Mouse (Mus musculus) heart, embryonic 15.5 days (tissue): Measurements from ENCODE around the gene Man2a2. TPM values are rescaled to one million over a fixed set of nuclear protein-coding genes. Genes with fewer than 3 reads are reported as not detected.

ENCODE experiments used
- ATAC-seq: fragments of 200-750 bp; cut with Nextera tagmentation; replicated peaks from 2 replicates; pipeline ENCODE4 v1.8.0; 2017; ENCODE audit warnings: low read depth, moderate TSS enrichment; ENCODE audit not compliant: insufficient number of reproducible peaks, insufficient read depth, low FRiP score
- H3K27ac ChIP-seq: fragments of 300-500 bp; sonication (generic); 2 replicates; pipeline ENCODE4 v1.5.1; 2015; ENCODE audit warnings: mild to moderate bottlenecking, inconsistent platforms
- H3K27me3 ChIP-seq: fragments of 300-500 bp; sonication (generic); 2 replicates; pipeline ENCODE4 v1.6.1; 2015; ENCODE audit warnings: inconsistent platforms
- H3K36me3 ChIP-seq: fragments of 300-500 bp; sonication (generic); 2 replicates; pipeline ENCODE4 v1.6.1; 2015; ENCODE audit warnings: mild to moderate bottlenecking, inconsistent platforms
- H3K4me1 ChIP-seq: fragments of 300-500 bp; sonication (generic); replicated peaks from 2 replicates; pipeline ENCODE4 v1.6.1; 2015; ENCODE audit warnings: inconsistent platforms
- H3K4me2 ChIP-seq: fragments of 300-500 bp; sonication (generic); 2 replicates; pipeline ENCODE4 v1.6.1; 2015; ENCODE audit warnings: inconsistent platforms, mild to moderate bottlenecking, moderate library complexity
- H3K4me3 ChIP-seq: fragments of 300-500 bp; sonication (generic); 2 replicates; pipeline ENCODE4 v1.5.1; 2015; ENCODE audit warnings: mild to moderate bottlenecking, inconsistent platforms
- H3K9ac ChIP-seq: fragments of 300-500 bp; sonication (generic); 2 replicates; pipeline ENCODE4 v1.6.1; 2015; ENCODE audit warnings: mild to moderate bottlenecking, inconsistent platforms
- H3K9me3 ChIP-seq: fragments of 300-500 bp; sonication (generic); replicated peaks from 2 replicates; pipeline ENCODE4 v1.6.1; 2016; ENCODE audit warnings: inconsistent platforms
- WGBS: fragments of 180-500 bp; shearing (Covaris S2); methylation state at CpG from one replicate; pipeline ENCODE4 v1.1.7; 2015; ENCODE audit warnings: mixed read lengths; 5-methylcytosine and 5-hydroxymethylcytosine counted together
- polyA plus RNA-seq: library from polyadenylated mRNA; unstranded; fragments of >200 nt; fragmentation: Nextera tagmentation; extraction: Ambion mirVana; gene quantifications from 2 replicates; pipeline ENCODE4 v1.2.1, GENCODE M21; 2015

Man2a2 gene
- polyA plus RNA-seq, 1 experiment from 2014 or later: 15.1 TPM

- Histone ChIP-seq H3K4me3 (no peak overlapping the region), H3K9me3 (no peaks in the 10 kb centered on the region), H3K27me3 (no peaks in the 10 kb centered on the region), H3K9ac (no peak overlapping the region), H3K27ac (no peak overlapping the region), H3K36me3 (peaks cover 94% of the 10 kb centered on the region), H3K4me2 (no peak overlapping the region), H3K4me1 (no peaks in the 10 kb centered on the region)
- no peak for ATAC-seq
- WGBS: 86% methylated on average over 3 of the region's 3 CpGs
Observed at GRCm38 (mm10) chr7:80307766-80308165, 63.4 kb downstream of the Man2a2 start.

- Histone ChIP-seq H3K36me3 (peaks cover 64% of the 10 kb centered on the region), H3K27ac (no peak overlapping the region), H3K27me3 (no peaks in the 10 kb centered on the region), H3K4me3 (no peak overlapping the region), H3K9me3 (no peaks in the 10 kb centered on the region), H3K4me1 (peaks cover 15% of the 10 kb centered on the region), H3K9ac (no peak overlapping the region), H3K4me2 (no peak overlapping the region)
- 93% methylated on average over 2 of the region's 2 CpGs for WGBS
- ATAC-seq: no peak
Observed at GRCm38 (mm10) chr7:80301522-80301921, 69.7 kb downstream of the Man2a2 start.

GRCm38 (mm10) chr7:80299568-80299967 lies 71.6 kb downstream of the Man2a2 start:
- no peak overlapping the region for H3K9ac ChIP-seq
- H3K4me3 ChIP-seq: no peak overlapping the region
- H3K9me3 ChIP-seq: no peaks in the 10 kb centered on the region
- peaks cover 46% of the 10 kb centered on the region for H3K36me3 ChIP-seq
- H3K27me3 ChIP-seq: no peaks in the 10 kb centered on the region
- WGBS: 85% methylated on average over 3 of the region's 3 CpGs
- H3K27ac ChIP-seq: no peak overlapping the region
- H3K4me1 ChIP-seq: peaks cover 22% of the 10 kb centered on the region
- no peak for ATAC-seq
- H3K4me2 ChIP-seq: no peak overlapping the region

Other genes with a start within 250 kb of the Man2a2 start
- 12.4 and 14.0 TPM in 2 replicates for gene Sema4b, start 184.5 kb downstream of the Man2a2 start, polyA plus RNA-seq
- 48.7 and 65.4 TPM in 2 replicates for gene Cib1, start 138.6 kb downstream of the Man2a2 start, polyA plus RNA-seq
- gene Gdpgp1, start 138.5 kb downstream of the Man2a2 start, polyA plus RNA-seq: 2.7 and 3.8 TPM in 2 replicates
- 0.63 and 1.2 TPM in 2 replicates for gene Ttll13, start 125.0 kb downstream of the Man2a2 start, polyA plus RNA-seq
- gene Ngrn, start 110.2 kb downstream of the Man2a2 start, polyA plus RNA-seq: 36.3 and 39.5 TPM in 2 replicates
- gene Vps33b, start 101.7 kb downstream of the Man2a2 start, polyA plus RNA-seq: 8.1 and 12.1 TPM in 2 replicates
- gene Prc1, start 76.9 kb downstream of the Man2a2 start, polyA plus RNA-seq: 125 and 145 TPM in 2 replicates
- 7.9 and 9.0 TPM in 2 replicates for gene Rccd1, start 46.9 kb downstream of the Man2a2 start, polyA plus RNA-seq
- gene Unc45a, start 30.4 kb downstream of the Man2a2 start, polyA plus RNA-seq: 16.6 and 21.5 TPM in 2 replicates
- 16.1 and 17.4 TPM in 2 replicates for gene Hddc3, start 28.3 kb downstream of the Man2a2 start, polyA plus RNA-seq
- 10.9 and 14.4 TPM in 2 replicates for gene Fes, start 16.6 kb upstream of the Man2a2 start, polyA plus RNA-seq
- 16.0 and 18.2 TPM in 2 replicates for gene Furin, start 34.1 kb upstream of the Man2a2 start, polyA plus RNA-seq
- 13.0 and 15.3 TPM in 2 replicates for gene Blm, start 163.7 kb upstream of the Man2a2 start, polyA plus RNA-seq